Mouse (Mus musculus): Measurements from ENCODE around the gene Adcy6.

DNA sequence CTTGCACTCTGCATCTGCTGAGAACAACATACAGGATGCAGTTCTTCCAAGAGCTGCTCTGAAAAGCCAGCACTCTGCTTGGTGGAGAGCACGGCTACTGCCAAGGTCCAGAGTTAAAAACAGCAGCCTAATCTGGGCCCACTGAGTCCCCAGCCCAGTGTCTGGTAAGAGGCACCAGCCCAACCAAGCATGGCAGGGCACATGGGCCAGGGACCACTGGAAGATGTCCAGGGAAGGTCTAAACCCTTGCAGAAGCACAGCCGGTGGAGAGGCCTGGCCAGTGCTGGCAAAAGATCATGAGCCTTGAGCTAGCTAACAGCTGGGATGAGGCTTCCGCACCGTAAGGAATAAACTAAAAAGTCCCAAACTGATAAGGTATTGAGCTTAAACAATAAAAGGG, 54.0 kb downstream of the Adcy6 start:
- TF ChIP-seq MYOD1 (IDR thresholded peaks at IDR 0.05; ENCODE audit: control insufficient read depth, insufficient read length, low read depth) = no peak
- no peak for TF ChIP-seq CTCF (IDR thresholded peaks at IDR 0.05; ENCODE audit: control insufficient read depth, insufficient read depth, insufficient read length)

Data from C2C12 (cell line).